Mouse (Mus musculus): Measurements from ENCODE around the gene Proser3.
"Not testable (repeated sequence)": the region's sequence is repeated elsewhere in the genome, so short reads cannot be mapped to it uniquely, and the experiment has no call there.

Proser3 gene

GRCm38 (mm10) chr7:30549880-30550279 lies 2.2 kb downstream of the Proser3 start:
- in situ Hi-C loops (cut with MboI, MseI) = no loop called here

- in situ Hi-C loops (cut with MboI, MseI) = no loop called here
These were observed 7.8 kb downstream of the Proser3 start for GRCm38 (mm10) chr7:30544327-30544726.

- in situ Hi-C loops (cut with MboI, MseI) = no loop called here
These were observed 11.5 kb downstream of the Proser3 start for GRCm38 (mm10) chr7:30540572-30540971.

- in situ Hi-C loops (cut with MboI, MseI) = no loop called here
These were observed 17.2 kb downstream of the Proser3 start, which contains the start of gene Arhgap33 for GRCm38 (mm10) chr7:30534633-30535577. TSS of gene Arhgap33 (minus strand) at chr7:30535060.

GRCm38 (mm10) chr7:30533941-30534632 lies 18.0 kb downstream of the Proser3 start:
- in situ Hi-C loops (cut with MboI, MseI) = no loop called here

GRCm38 (mm10) chr7:30532931-30533330 lies 19.2 kb downstream of the Proser3 start:
- in situ Hi-C loops (cut with MboI, MseI) = no loop called here

- in situ Hi-C loops (cut with MboI, MseI) = no loop called here
These were observed 20.7 kb downstream of the Proser3 start for GRCm38 (mm10) chr7:30531291-30531815.

- in situ Hi-C loops (cut with MboI, MseI) = no loop called here
These were observed 25.1 kb downstream of the Proser3 start for GRCm38 (mm10) chr7:30526981-30527380.

- in situ Hi-C loops (cut with MboI, MseI) = no loop called here
These were observed 25.7 kb downstream of the Proser3 start for GRCm38 (mm10) chr7:30526399-30526798.

GRCm38 (mm10) chr7:30525954-30526353 lies 26.1 kb downstream of the Proser3 start:
- in situ Hi-C loops (cut with MboI, MseI) = no loop called here

GRCm38 (mm10) chr7:30524487-30524886 lies 27.6 kb downstream of the Proser3 start:
- in situ Hi-C loops (cut with MboI, MseI) = no loop called here

GRCm38 (mm10) chr7:30522871-30523270 lies 29.2 kb downstream of the Proser3 start:
- in situ Hi-C loops (cut with MboI, MseI) = no loop called here

GRCm38 (mm10) chr7:30520856-30521255 lies 31.2 kb downstream of the Proser3 start:
- in situ Hi-C loops (cut with MboI, MseI) = no loop called here

- in situ Hi-C loops (cut with MboI, MseI) = no loop called here
These were observed 31.7 kb downstream of the Proser3 start for GRCm38 (mm10) chr7:30520396-30520795.

GRCm38 (mm10) chr7:30518325-30518724 lies 33.8 kb downstream of the Proser3 start:
- in situ Hi-C loops (cut with MboI, MseI) = no loop called here

- in situ Hi-C loops (cut with MboI, MseI) = no loop called here
These were observed 36.9 kb downstream of the Proser3 start for GRCm38 (mm10) chr7:30515003-30515760.

GRCm38 (mm10) chr7:30508061-30508460 lies 44.0 kb downstream of the Proser3 start:
- in situ Hi-C loops (cut with MboI, MseI) = no loop called here

- in situ Hi-C loops (cut with MboI, MseI) = not testable (repeated sequence)
These were observed 50.9 kb downstream of the Proser3 start for GRCm38 (mm10) chr7:30501159-30501558.

- in situ Hi-C loops (cut with MboI, MseI) = not testable (repeated sequence)
These were observed 56.5 kb downstream of the Proser3 start for GRCm38 (mm10) chr7:30495506-30496042.

GRCm38 (mm10) chr7:30493401-30493931 lies 58.6 kb downstream of the Proser3 start, which contains the start of gene Prodh2:
TSS of gene Prodh2 (plus strand) at chr7:30493622.
- in situ Hi-C loops (cut with MboI, MseI) = loop anchor here (5.0 kb wide), 1 partner anchor 124 kb away; no protein-coding TSS in a partner anchor

GRCm38 (mm10) chr7:30492765-30493164 lies 59.3 kb downstream of the Proser3 start:
- in situ Hi-C loops (cut with MboI, MseI) = loop anchor here (5.0 kb wide), 1 partner anchor 125 kb away; no protein-coding TSS in a partner anchor

All from regulatory T cell (primary cell).